Mouse (Mus musculus) heart, postnatal 25 days (tissue): ENCODE measurements around the gene Nxpe5. TPM values are rescaled to one million over a fixed set of nuclear protein-coding genes. Genes with fewer than 3 reads are reported as not detected.

Source experiments
- DNase-seq: peaks from one replicate; pipeline ENCODE4 v3.0.0; 2022; ENCODE audit warnings: low spot score
- intact Hi-C: fragments of 180-260 bp; cut with DNase I; formaldehyde crosslinking; loops from one replicate; pipeline ENCODE4 v1.15.1; 2025
- total RNA-seq, 2 experiments: library from RNA; stranded (reverse); gene quantifications; 2 replicates each; pipeline ENCODE4 v1.2.3; 2021

Gene Nxpe5
- total RNA-seq, 2 experiments from 2014 or later = 0.96 to 1.2 TPM

DNA sequence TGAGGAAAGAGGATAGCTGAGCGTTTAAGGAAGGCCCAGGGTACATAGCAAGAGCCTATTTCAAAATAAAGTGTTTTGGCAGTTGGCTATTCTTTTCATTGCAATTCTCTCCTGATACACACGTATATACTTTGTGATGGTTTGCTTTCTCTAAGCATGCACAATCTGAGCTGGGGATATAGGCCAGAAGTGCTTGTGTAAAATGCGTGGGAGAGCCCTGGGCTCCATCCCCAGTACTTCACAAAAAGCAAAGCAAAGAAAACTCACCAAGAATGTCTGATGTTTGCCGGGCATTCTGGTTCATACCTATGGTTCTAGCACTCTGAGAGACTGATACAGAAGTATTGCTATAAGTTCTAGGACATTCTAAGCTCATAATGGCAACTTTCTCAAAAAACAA lies 43.3 kb downstream of the Nxpe5 start:
- intact Hi-C loops = no loop called here

DNA sequence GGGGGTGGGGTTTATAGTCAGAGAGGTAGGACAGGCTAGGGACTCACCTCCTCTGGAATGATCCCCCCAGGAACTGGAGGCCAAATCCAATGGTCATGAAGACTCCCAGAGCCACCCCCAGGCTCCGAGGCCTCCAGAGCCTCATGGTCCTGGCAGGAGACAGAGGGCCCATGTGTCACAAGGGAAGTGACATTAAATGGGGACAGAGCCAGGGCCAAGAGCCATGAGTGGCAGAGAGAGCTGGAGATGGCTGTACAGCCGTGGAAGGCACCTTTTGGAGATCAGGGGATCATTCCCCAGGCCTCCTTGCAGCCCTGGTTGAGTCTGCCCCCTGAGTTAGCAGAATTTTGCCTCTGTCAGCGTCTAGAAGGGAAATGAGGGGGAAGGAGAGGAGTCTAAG lies 45.5 kb downstream of the Nxpe5 start:
- intact Hi-C loops = no loop called here
- DNase-seq = no peak

More for the DNA sequence above, 43.3 kb downstream of the Nxpe5 start:
- DNase-seq = no peak

DNA sequence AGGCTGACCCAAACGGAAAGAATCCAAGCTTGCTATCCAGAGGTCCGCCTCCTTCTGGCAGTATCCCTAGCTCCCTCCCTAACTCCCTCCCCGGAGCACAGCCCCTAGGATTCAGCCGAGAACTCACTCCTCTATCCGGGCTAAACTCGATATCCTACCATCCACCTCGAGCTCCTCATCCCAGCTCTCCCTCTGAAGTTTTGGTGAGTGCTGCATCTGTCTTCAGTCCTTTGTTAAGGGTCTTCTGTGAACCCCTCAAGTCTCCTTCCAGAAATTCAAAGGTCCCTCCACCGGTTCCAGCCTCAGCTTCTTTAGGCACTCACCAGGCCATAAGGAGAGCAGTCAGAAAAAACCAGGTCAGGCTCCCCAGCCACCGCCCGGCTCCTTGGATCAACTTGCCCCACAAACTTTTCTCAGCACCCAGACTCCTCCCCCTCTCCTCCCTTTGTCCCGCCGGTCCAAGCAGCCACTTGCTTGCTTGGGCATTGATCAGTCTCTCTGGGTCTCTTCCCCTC lies 46.8 kb downstream of the Nxpe5 start, which contains the start of gene Gal3st4:
Gene Gal3st4, minus strand, starts transcription at position 432 of the 515 bp plus-strand sequence.
- no peak for DNase-seq
- intact Hi-C loops = no loop called here

DNA sequence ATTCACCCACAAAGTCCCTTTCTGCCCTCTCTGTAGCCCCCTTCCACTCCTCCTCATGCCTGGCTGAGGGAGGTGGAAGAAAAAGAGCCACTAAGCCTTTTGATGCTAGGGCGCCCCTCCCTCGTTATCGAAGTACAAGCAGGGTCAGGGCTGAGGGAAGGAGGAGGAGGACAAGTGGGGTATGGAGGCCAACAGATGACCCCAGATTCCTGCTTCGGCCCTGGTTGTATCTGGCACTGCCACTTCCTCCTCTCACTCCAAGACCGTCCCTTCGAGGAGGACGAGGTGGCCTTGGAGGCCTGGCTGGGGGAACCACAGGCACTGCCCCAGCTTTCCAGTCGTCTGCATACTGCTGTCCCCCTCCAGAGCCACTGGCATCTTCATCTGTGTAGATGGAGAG lies 48.5 kb downstream of the Nxpe5 start:
- intact Hi-C loops = no loop called here
- DNase-seq = no peak

DNA sequence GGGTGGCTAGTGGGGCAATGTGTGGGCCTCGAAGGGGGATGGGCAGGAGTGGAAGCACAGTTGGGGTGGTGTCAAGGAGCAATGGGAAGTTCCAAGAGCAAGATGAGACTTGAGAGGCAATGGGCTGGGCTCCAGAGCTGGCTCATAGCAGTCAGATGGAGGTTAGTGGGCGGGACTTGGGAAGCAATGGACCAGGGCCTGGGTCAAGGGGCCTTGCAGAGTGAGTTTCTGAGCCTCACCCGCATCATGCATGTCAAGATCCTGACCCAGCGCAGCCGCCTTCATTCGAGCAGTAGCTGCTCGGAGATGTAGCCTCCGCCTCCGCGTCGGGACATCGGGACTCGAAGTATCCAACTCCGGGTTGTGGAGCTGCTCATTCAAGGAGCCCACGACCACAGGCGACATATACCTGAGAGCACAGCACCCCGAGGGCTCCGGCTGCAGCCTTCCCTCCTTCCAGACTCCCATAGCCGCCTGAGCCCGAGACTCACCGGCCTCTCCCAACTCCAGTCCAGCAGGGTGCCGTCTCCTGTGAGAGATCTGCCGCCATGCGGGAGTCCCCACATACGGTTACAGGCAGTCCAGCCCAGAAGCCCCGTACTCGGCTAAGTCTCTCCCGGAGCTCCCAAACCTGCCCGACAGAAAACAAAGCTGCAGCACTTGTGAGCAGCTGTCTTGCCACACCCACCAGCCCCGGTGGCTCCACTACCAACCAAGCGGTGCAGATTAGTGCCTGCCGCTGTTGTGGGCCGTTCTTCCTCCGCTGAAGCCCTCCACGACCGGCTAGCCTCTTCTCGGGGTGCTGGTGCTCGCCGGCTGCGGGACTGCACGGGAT lies 49.7 kb downstream of the Nxpe5 start:
- DNase-seq = no peak
- intact Hi-C loops = no loop called here

DNA sequence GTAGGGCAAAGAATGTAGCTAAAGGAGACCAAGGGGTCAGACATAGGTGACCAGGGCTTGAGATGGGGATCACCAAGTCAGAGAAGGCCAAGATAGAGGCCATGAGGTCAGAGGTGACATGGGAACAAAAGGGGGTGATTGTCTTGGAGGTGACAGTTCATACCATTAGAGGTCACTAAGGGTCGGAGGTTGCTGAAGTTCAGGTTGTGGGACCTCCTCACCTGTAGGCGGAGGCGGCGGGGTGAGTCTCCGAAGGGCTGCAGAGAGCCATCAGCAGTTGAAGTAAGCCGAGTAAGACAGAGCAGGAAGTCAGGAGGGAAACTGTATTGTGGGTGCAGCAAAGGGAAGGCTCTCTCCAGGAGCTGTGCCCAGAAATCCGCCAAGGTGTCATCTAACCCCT lies 52.3 kb downstream of the Nxpe5 start:
- no peak for DNase-seq
- intact Hi-C loops = no loop called here

DNA sequence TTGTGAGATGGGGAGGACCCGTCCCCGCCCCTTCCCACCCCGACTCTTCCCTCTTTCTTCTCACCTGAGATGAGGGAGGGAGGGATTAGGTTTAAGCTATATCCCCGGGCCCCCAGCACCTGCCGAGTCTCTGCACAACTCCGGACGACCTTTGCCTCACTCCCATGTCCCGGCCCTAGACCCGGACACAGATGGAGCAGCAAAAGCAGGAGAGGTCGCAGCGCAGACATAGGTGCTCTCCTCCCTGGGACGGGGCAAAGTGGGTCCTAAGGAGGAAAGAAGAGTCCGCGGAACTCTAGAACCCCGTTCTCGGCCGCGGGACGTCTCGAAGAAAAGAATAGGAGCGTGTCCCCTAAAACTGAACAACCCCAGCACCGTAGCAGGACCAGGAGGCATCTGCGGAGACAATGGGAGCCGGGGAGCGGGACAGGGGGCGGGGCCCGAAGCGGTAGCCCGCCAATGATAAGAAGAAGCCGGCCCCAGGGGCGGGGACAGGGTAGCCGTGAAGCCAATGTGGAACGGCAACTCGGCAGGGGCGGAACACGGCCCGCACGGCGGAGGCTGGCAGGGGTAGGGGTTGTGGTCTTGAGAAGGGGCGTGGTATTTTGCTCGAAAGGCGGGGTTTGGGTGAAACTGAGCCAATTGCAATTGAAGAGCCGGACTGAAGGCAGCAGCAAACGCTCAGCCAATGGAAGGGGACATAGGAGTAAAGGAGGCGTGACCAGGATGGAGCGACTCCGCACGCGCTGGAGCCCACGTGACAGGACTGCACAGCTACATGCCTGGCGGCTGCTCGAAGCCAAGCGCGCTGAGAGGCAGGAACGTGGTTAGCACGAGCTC lies 54.1 kb downstream of the Nxpe5 start, which contains the start of the genes Gm43720, Gpc2 and Stag3:
Gene Gm43720, minus strand, starts transcription at position 374 of the 840 bp plus-strand sequence.
Gene Gpc2, minus strand, starts transcription at position 421 of the 840 bp plus-strand sequence.
Gene Stag3, plus strand, starts transcription at position 656 of the 840 bp plus-strand sequence.
- peak; percentile 74 for DNase-seq
- intact Hi-C loops = no loop called here

DNA sequence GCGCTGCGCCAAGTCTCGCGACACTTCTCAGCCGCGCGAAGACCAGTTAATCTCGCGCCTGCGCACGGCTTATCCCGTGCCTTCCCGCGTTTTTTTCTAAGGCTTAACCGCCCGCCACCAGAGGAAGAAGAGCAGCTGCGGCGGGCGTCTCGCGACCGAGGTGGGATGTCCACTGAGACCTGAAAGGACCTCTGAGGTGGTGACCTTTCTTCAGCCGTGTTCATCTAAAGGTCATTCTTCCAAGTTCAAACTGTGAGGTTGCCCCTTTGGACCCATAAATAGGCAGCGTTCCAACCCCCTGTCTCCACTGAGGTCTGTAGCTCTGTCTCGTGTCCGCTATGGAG lies 54.7 kb downstream of the Nxpe5 start:
- intact Hi-C loops = no loop called here
- DNase-seq = no peak

DNA sequence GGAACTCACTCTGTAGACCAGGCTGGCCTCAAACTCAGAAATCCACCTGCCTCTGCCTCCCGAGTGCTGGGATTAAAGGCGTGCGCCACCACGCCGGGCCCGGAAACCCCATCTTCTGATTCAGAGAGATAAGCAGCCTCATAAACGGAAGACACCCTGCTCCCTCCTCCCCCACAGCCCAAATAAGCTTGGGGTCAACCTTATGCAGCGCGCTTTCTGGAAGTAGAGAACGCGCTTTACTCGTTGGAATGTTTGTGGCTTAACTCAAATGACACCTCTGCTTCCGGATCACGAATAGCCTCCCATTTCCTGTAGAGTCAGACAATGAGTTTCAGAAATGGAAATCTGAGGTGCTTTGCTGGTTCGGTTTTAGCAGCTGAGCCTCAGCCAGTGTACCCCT lies 55.1 kb downstream of the Nxpe5 start:
- intact Hi-C loops = no loop called here

DNA sequence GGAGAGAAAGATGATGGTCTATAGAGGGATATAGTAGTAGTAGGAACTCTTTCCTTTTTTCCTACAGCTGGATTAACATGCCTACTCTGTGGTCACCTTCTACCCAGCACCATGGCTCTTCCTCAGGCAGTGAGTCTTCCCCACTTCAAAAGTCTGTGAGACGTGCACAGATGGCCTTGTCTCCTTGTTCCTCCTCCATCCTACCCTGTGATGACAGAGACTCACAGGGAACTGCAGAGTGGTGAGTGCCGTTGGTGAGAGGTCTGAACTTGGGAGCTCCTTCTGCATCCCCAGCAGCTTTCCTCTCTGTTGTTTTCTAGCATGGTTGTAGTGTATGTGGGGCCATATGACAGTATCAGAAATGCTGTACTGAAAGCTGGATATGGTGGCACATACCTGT lies 56.1 kb downstream of the Nxpe5 start:
- intact Hi-C loops = no loop called here
- no peak for DNase-seq

More for the DNA sequence above, 55.1 kb downstream of the Nxpe5 start:
- no peak for DNase-seq

DNA sequence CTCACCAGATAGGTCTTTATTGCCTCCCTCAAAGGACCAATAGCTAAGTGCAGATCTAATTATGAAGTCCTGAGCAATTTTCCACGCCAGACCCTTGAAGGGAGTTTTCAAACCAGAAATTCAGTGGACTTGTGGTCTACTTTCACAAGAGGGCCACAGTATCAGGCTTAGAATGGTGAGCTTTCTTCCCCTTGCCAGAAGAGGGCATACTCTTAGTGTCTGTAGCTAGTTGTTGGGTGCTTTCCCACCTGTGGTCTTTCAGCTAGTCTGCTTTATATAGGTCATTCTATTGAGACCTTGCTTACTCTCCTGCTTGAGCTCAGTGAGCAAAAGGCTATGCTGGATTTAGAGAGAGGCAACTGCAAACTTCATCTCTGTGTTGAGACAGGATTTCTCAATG lies 57.8 kb downstream of the Nxpe5 start:
- intact Hi-C loops = no loop called here
- DNase-seq = no peak

DNA sequence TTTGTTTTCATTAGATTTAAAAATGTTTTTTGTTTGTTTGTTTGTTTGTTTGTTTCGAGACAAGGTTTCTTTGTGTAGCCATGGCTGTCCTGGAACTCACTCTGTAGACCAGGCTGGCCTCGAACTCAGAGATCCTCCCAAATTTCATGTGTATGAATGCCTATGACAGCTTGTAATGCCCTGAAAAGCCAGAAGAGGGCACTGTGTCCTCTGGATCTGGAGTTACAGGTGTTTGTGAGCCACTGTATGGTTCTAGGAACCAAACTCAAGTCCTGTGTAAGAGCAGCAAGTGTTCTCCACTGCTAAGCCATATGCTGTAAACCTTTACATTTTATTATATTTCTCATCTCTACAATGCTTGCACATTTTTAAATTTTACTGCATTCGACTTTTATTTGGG lies 62.2 kb downstream of the Nxpe5 start:
- DNase-seq = no peak
- intact Hi-C loops = no loop called here

DNA sequence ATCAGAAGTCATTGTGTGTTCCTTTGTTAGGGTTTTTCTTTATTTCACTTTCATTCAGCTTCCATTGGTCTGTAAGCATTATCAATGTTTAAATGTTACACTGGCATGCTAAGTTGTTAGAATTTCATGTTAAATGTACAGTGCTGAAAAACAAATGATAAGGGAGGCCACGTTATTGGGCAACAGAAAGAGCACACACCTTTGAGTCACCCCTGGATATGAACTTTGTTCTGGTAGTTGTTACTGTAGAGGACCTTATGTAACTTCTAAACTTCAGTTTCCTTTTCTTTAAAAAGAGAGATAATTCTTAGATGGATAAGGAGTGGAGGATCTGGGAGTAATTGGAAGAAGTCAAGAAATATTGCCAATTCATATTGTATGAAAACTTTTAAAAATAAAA lies 65.9 kb downstream of the Nxpe5 start:
- DNase-seq = no peak
- intact Hi-C loops = no loop called here

DNA sequence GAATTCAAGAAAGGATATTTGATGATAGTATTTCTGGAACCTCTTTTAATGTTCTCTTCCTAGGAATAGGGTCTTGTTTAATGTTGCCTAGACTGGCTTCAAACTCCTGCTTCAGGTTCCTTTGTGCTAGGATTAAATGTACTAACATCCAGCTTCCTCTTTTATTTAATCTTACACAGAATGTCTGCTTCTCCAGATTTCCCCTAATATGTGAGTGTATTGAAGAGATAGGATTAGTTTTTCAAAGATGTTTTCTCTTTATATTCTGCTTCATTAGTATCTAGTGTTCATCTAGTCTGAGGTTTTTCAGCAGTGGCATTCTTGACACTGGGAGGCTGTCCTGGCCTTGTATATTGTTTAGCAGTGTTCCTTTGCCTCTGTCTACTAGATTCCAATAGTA lies 68.5 kb downstream of the Nxpe5 start:
- intact Hi-C loops = no loop called here
- DNase-seq = no peak

DNA sequence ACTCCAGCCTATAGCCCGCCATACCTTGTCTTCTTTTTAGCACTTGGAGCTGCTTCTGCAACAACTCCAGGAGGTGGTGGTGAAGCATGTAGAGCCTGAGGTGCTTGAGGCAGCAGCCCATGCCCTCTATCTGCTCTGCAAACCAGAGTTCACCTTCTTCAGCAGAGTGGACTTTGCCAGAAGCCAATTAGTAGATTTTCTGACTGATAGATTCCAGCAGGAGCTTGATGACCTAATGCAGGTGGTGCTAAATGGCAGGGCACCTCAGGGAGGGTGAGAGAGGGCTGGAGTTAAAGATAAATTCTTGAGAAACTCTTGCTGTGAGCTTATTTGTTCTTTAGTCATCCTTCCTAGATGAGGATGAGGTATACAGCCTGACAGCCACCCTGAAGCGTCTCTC lies 73.9 kb downstream of the Nxpe5 start:
- intact Hi-C loops = no loop called here
- DNase-seq = no peak

Other genes starting within 250 kb of the Nxpe5 start
- gene Azgp1, start 244.4 kb upstream of the Nxpe5 start, total RNA-seq = not detected
- gene Smok3a, start 204.6 kb upstream of the Nxpe5 start, total RNA-seq = not detected
- gene Smok3b, start 204.5 kb upstream of the Nxpe5 start, total RNA-seq = not detected
- gene Smok3c, start 172.7 kb upstream of the Nxpe5 start, total RNA-seq = not detected
- 10 to 100 TPM; 14.3 to 16.2 TPM for gene Zkscan1, start 140.8 kb upstream of the Nxpe5 start, total RNA-seq
- gene Zscan21, start 109.0 kb upstream of the Nxpe5 start, total RNA-seq = 10 to 100 TPM; 10.5 to 13.2 TPM
- gene Zfp113, start 70.2 kb upstream of the Nxpe5 start, total RNA-seq = 10 to 100 TPM in 1 of 2 experiments, 1 to 10 TPM in 1; 9.6 to 11.0 TPM
- 100 to 1,000 TPM; 124 to 126 TPM for gene Cops6, start 64.8 kb upstream of the Nxpe5 start, total RNA-seq
- 1 to 10 TPM; 8.9 to 9.3 TPM for gene Ap4m1, start 53.9 kb upstream of the Nxpe5 start, total RNA-seq
- gene Mcm7, start 53.5 kb upstream of the Nxpe5 start, total RNA-seq = 10 to 100 TPM; 11.2 to 11.9 TPM
- gene Taf6, start 38.4 kb upstream of the Nxpe5 start, total RNA-seq = 10 to 100 TPM; 29.9 to 32.9 TPM
- 1 to 10 TPM; 5.9 to 7.1 TPM for gene Cnpy4, start 38.4 kb upstream of the Nxpe5 start, total RNA-seq
- gene Mblac1, start 31.6 kb upstream of the Nxpe5 start, total RNA-seq = 1 to 10 TPM; 2.6 to 2.8 TPM
- 10 to 100 TPM; 55.3 to 61.0 TPM for gene Lamtor4, start 29.6 kb downstream of the Nxpe5 start, total RNA-seq
- 1 to 10 TPM; 3.1 to 3.8 TPM for gene BC037034, start 38.1 kb downstream of the Nxpe5 start, total RNA-seq
- gene Gal3st4, start 46.9 kb downstream of the Nxpe5 start, total RNA-seq = under 1 TPM; 0.14 to 0.26 TPM
- not detected for gene Gm43720, start 54.1 kb downstream of the Nxpe5 start, total RNA-seq
- gene Gpc2, start 54.1 kb downstream of the Nxpe5 start, total RNA-seq = under 1 TPM; 0.08 to 0.18 TPM
- not detected for gene Stag3, start 54.3 kb downstream of the Nxpe5 start, total RNA-seq
- gene Pvrig, start 116.1 kb downstream of the Nxpe5 start, total RNA-seq = not detected
- gene Zfp157, start 215.6 kb downstream of the Nxpe5 start, total RNA-seq = 1 to 10 TPM; 5.4 to 7.2 TPM